Mouse (Mus musculus) retina, adult 2 months (tissue): ENCODE measurements around the gene Mcpt2.
"Not testable (repeated sequence)": the region's sequence is repeated elsewhere in the genome, so short reads cannot be mapped to it uniquely, and the experiment has no call there.

Source experiments
- DNase-seq: peaks from one replicate; pipeline ENCODE4 v3.0.0-alpha.2; 2012; ENCODE audit warnings: low read depth, low spot score

Mcpt2 gene

GRCm38 (mm10) chr14:56041792-56042191, at the start of gene Mcpt2:
TSS of gene Mcpt2 (plus strand) at chr14:56042041.
- DNase-seq: not testable (repeated sequence)

- no peak for DNase-seq
These were observed 28.7 kb upstream of the Mcpt2 start for GRCm38 (mm10) chr14:56013147-56013546.

DNA sequence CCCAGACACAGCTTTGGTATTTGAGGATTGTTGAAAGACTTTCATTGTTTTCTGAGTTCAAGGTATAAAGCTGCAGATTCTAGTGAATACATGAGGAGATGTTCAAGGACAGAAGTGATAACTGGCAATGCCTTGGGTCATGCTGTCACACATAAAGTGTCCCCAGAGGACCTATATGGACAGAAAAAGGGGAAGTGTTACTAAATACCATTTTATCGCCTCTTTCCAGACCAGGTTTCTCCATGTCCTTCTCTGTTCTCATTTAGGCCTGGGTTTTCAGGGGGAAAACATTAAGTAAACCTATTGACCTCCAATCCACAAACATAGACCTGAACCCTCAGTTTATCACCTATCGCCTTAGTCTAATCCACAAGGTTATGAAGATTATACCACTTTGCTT, 27.9 kb upstream of the Mcpt2 start:
- no peak for DNase-seq

- not testable (repeated sequence) for DNase-seq
These were observed 24.2 kb upstream of the Mcpt2 start, which contains the start of gene Mcpt1 for GRCm38 (mm10) chr14:56017671-56018070. TSS of gene Mcpt1 (plus strand) at chr14:56017971.

GRCm38 (mm10) chr14:56019446-56019845, 22.4 kb upstream of the Mcpt2 start:
- no peak for DNase-seq

GRCm38 (mm10) chr14:56021305-56021704, 20.5 kb upstream of the Mcpt2 start:
- not testable (repeated sequence) for DNase-seq

DNA sequence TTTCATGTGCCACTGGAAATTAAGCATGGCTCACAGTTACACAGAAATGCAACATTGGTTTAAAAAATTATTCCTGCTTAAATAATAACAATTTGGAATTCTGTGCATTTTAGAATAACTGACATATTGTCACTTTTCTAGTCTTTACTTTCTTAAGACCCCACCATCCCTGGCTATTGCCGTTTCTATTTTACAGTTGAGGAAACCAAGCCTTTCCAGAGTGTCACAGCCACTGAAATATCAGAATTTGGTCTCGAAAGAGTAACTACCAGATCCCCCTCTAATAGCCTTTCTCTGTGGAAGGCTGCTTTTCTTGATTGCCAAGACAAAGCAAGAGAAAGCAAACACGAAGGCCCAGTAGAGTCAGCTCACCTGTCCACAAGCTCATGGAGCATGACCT, 11.4 kb upstream of the Mcpt2 start, which contains the start of gene Mcpt9:
TSS of gene Mcpt9 (minus strand) at position 101 of the 400 bp plus-strand sequence.
- not testable (repeated sequence) for DNase-seq

DNA sequence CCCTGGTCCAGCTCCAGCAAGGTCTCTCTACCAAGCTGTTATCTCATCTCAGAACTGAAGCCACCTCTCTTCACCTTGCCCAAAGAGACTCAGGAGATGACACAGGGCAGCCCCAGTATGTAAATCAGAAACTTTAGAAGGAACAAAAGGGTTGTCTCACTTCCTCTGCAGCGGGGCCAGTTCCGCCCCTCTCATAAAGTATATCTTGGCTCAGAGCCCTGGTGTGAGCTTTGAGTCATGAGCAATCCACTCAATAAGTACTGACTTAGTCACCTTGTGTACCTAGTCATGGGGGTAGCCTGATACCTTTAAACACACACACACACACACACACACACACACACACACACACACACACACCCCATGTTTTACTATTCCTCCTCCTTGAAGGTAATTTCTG, 7.4 kb upstream of the Mcpt2 start:
- no peak for DNase-seq

DNA sequence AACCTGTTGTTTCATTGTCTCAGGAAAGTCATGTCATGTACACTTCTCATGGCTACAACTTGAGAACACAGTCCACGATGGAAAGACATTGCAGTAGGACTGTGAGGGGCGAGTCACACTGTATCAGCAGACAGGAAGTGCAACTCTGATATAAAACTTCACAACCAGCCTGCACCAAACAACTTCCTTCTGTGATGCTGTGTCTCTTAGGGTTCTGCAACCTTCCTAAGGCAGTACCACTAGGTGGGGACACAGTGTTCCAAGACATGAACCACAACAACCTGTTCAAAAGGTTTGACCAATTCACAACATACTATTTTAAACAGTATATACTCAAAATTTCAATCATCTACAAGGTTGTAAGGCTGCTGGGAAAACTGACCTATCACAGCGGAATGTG, 13.6 kb downstream of the Mcpt2 start:
- DNase-seq: no peak

- no peak for DNase-seq
These were observed 15.9 kb downstream of the Mcpt2 start for GRCm38 (mm10) chr14:56057722-56058121.

- DNase-seq: not testable (repeated sequence)
These were observed 20.4 kb downstream of the Mcpt2 start, which contains the start of gene Mcpt4 for GRCm38 (mm10) chr14:56062213-56062612. TSS of gene Mcpt4 (minus strand) at chr14:56062313.

DNA sequence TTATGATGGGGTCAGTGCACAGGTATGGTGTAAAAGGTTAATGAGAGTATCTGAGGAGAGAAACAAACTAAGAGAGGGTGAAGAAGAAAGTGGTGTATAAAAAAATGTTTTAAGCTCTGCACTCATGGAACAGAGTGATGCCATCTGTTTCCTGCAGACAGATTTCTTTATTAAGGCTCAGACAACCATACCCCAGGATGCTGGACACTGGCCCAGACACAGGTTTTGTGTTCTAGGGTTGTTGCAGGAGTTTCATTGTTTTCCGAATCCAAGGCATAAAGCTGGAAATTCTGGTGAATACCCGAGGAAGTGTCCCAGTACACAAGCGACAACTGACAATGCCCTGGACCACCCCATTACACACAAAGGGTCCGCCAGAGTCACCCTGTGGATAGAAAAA, 40.2 kb downstream of the Mcpt2 start:
- no peak for DNase-seq

DNA sequence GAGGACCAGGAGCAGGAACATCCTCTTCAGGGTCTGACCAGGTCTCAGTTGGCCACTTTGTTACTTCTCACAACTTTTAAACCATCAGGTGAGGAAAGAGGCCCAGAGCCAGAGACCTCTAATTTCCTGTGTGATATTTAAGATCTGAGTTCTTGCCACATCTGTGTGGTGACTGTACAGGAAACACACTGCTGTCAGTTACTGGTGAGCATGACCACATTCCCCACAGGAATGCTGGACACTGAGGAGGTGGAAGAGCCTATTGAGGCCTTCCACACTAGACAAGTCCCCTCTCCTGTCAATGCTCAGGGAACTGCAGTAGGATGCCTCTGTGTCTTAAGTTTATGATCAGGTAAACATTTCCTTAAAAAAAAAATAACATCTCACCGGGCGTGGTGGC, 43.3 kb downstream of the Mcpt2 start, which contains the start of gene Mcpt8:
TSS of gene Mcpt8 (minus strand) at position 107 of the 400 bp plus-strand sequence.
- DNase-seq: no peak

DNA sequence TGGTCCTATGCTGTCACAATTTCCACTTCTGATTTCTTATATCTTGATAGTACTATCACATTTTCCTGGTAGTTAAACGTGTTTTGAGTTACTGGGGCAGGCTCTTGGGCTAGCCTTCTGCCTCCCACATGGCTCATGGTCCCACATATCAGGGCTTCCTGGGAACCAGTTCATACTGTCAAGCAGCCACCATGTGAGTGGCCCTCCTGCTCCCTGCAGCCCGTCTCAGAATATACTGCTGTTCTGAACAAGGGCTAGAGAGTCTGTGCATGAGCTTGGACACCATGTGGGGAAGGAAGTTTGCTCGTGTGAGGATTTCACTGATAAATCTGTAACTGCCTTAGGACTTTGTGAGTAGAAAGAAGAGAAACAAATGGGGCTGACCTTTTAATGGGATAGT, 44.9 kb downstream of the Mcpt2 start:
- no peak for DNase-seq

DNA sequence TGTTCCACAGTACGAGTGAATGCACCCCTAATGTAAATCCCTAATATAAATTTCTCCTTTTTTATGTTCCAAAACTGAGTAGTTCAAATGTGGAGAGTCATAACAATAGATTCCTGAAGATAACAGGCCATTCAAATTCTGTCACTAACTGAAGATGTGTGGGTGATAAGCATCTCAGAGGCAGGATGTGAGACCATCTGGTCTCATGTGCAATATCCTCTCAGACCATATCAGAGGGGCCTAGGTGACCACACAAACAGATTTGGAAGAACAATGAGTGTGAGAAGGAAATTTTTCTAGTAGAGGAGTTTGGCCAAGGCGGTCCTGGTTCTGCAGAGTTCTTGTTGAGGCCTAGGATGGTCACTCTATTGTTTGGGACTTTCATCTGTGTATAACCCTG, 51.5 kb downstream of the Mcpt2 start:
- no peak for DNase-seq
